Mouse (Mus musculus): ENCODE data around the gene Ppp1r26. TPM values are rescaled to one million over a fixed set of nuclear protein-coding genes. Genes with fewer than 3 reads are reported as not detected.

Gene Ppp1r26
- total and polyA plus RNA-seq, 3 experiments = not detected

Other genes with a start within 250 kb of the Ppp1r26 start
- gene 1700007K13Rik, start 19.5 kb downstream of the Ppp1r26 start, total RNA-seq (2012; rRNA removed) = not detected in 2 replicates
- not detected for gene 1700007K13Rik, start 19.5 kb downstream of the Ppp1r26 start, polyA plus RNA-seq (2012; ENCODE audit: insufficient read depth in 1 of 2, insufficient read length in 2 of 2, low read depth in 1 of 2, low replicate concordance in 2 of 2, missing spikeins in 1 of 2)
- gene Mrps2, start 21.3 kb downstream of the Ppp1r26 start, total RNA-seq (2012; rRNA removed) = 26.5 and 30.5 TPM in 2 replicates
- 10 to 100 TPM; 70.3 to 71.4 TPM for gene Mrps2, start 21.3 kb downstream of the Ppp1r26 start, polyA plus RNA-seq (2012; ENCODE audit: insufficient read depth in 1 of 2, insufficient read length in 2 of 2, low read depth in 1 of 2, low replicate concordance in 2 of 2, missing spikeins in 1 of 2)
- gene Gbgt1, start 50.1 kb downstream of the Ppp1r26 start, total RNA-seq (2012; rRNA removed) = not detected in 2 replicates
- gene Gbgt1, start 50.1 kb downstream of the Ppp1r26 start, polyA plus RNA-seq (2012; ENCODE audit: insufficient read depth in 1 of 2, insufficient read length in 2 of 2, low read depth in 1 of 2, low replicate concordance in 2 of 2, missing spikeins in 1 of 2) = under 1 TPM in 1 of 2 experiments, not detected in 1; 0.11 TPM
- not detected in 2 replicates for gene Gm10134, start 59.3 kb downstream of the Ppp1r26 start, total RNA-seq (2012; rRNA removed)
- gene Gm10134, start 59.3 kb downstream of the Ppp1r26 start, polyA plus RNA-seq (2012; ENCODE audit: insufficient read depth in 1 of 2, insufficient read length in 2 of 2, low read depth in 1 of 2, low replicate concordance in 2 of 2, missing spikeins in 1 of 2) = not detected
- 4.7 and 5.0 TPM in 2 replicates for gene Ralgds, start 66.3 kb downstream of the Ppp1r26 start, total RNA-seq (2012; rRNA removed)
- gene Ralgds, start 66.3 kb downstream of the Ppp1r26 start, polyA plus RNA-seq (2012; ENCODE audit: insufficient read depth in 1 of 2, insufficient read length in 2 of 2, low read depth in 1 of 2, low replicate concordance in 2 of 2, missing spikeins in 1 of 2) = 10 to 100 TPM in 1 of 2 experiments, not detected in 1; 11.0 TPM
- not detected in 2 replicates for gene Cel, start 116.6 kb downstream of the Ppp1r26 start, total RNA-seq (2012; rRNA removed)
- gene Cel, start 116.6 kb downstream of the Ppp1r26 start, polyA plus RNA-seq (2012; ENCODE audit: insufficient read depth in 1 of 2, insufficient read length in 2 of 2, low read depth in 1 of 2, low replicate concordance in 2 of 2, missing spikeins in 1 of 2) = not detected
- gene Gtf3c5, start 137.0 kb downstream of the Ppp1r26 start, total RNA-seq (2012; rRNA removed) = 20.3 and 22.5 TPM in 2 replicates
- gene Gtf3c5, start 137.0 kb downstream of the Ppp1r26 start, polyA plus RNA-seq (2012; ENCODE audit: insufficient read depth in 1 of 2, insufficient read length in 2 of 2, low read depth in 1 of 2, low replicate concordance in 2 of 2, missing spikeins in 1 of 2) = 10 to 100 TPM in 1 of 2 experiments, not detected in 1; 50.2 TPM
- gene Gfi1b, start 175.2 kb downstream of the Ppp1r26 start, total RNA-seq (2012; rRNA removed) = 75.1 and 82.9 TPM in 2 replicates
- 100 to 1,000 TPM; 194 to 277 TPM for gene Gfi1b, start 175.2 kb downstream of the Ppp1r26 start, polyA plus RNA-seq (2012; ENCODE audit: insufficient read depth in 1 of 2, insufficient read length in 2 of 2, low read depth in 1 of 2, low replicate concordance in 2 of 2, missing spikeins in 1 of 2)
- gene Tsc1, start 194.4 kb downstream of the Ppp1r26 start, total RNA-seq (2012; rRNA removed) = 7.5 and 8.0 TPM in 2 replicates
- gene Tsc1, start 194.4 kb downstream of the Ppp1r26 start, polyA plus RNA-seq (2012; ENCODE audit: insufficient read depth in 1 of 2, insufficient read length in 2 of 2, low read depth in 1 of 2, low replicate concordance in 2 of 2, missing spikeins in 1 of 2) = 10 to 100 TPM in 1 of 2 experiments, not detected in 1; 16.4 TPM

Measured in MEL (cell line).